Mouse (Mus musculus): ENCODE measurements at regions not wholly inside any gene's neighbourhood (a gene's known extent, or its start where the extent isn't known, plus 50 kb on each side); places are given as distances from the start of the nearest gene placed in this dataset.
A peak's percentile ranks its signal among the peaks of the same experiment; 100 is the strongest.

GRCm38 (mm10) chrX:99624515-99625179, 153.6 kb upstream of the Pja1 start:
- no peak overlapping the region for H3K4me3 ChIP-seq (replicated peaks)
- H3K27ac ChIP-seq (replicated peaks) = no peak overlapping the region
- H3K4me2 ChIP-seq = no peak overlapping the region
- no peaks in the 10 kb centered on the region for H3K9me3 ChIP-seq (replicated peaks)
- ATAC-seq (ENCODE audit: low FRiP score) = no peak
- H3K36me3 ChIP-seq = no peaks in the 10 kb centered on the region
- no peak overlapping the region for H3K9ac ChIP-seq (replicated peaks)
- H3K4me1 ChIP-seq = no peaks in the 10 kb centered on the region
- 76% methylated on average over 5 of the region's 5 CpGs for WGBS
- H3K27me3 ChIP-seq (replicated peaks) = peaks cover 22% of the 10 kb centered on the region

- H3K9me3 ChIP-seq (replicated peaks) = no peaks in the 10 kb centered on the region
- no peak for ATAC-seq (ENCODE audit: low FRiP score)
- 63% methylated on average over 9 of the region's 9 CpGs for WGBS
- H3K4me1 ChIP-seq = no peaks in the 10 kb centered on the region
- no peak overlapping the region for H3K4me3 ChIP-seq (replicated peaks)
- peaks cover 28% of the 10 kb centered on the region for H3K27me3 ChIP-seq (replicated peaks)
- no peaks in the 10 kb centered on the region for H3K36me3 ChIP-seq
- no peak overlapping the region for H3K4me2 ChIP-seq
- no peak overlapping the region for H3K9ac ChIP-seq (replicated peaks)
- H3K27ac ChIP-seq (replicated peaks) = no peak overlapping the region
Measured at GRCm38 (mm10) chrX:99612130-99612759, 141.2 kb upstream of the Pja1 start.

- H3K36me3 ChIP-seq = no peaks in the 10 kb centered on the region
- no peaks in the 10 kb centered on the region for H3K4me1 ChIP-seq
- H3K4me2 ChIP-seq = no peak overlapping the region
- peaks cover 42% of the 10 kb centered on the region for H3K27me3 ChIP-seq (replicated peaks)
- H3K9ac ChIP-seq (replicated peaks) = no peak overlapping the region
- H3K4me3 ChIP-seq (replicated peaks) = no peak overlapping the region
- 69% methylated on average over 5 of the region's 5 CpGs for WGBS
- no peak for ATAC-seq (ENCODE audit: low FRiP score)
- H3K9me3 ChIP-seq (replicated peaks) = no peaks in the 10 kb centered on the region
- no peak overlapping the region for H3K27ac ChIP-seq (replicated peaks)
Measured at GRCm38 (mm10) chrX:99610096-99610495, 139.0 kb upstream of the Pja1 start.

GRCm38 (mm10) chrX:99609591-99609990, 138.5 kb upstream of the Pja1 start:
- no peak for ATAC-seq (ENCODE audit: low FRiP score)
- Histone ChIP-seq H3K27ac (replicated peaks) (no peak overlapping the region), H3K36me3 (no peaks in the 10 kb centered on the region), H3K9me3 (replicated peaks) (no peaks in the 10 kb centered on the region), H3K4me3 (replicated peaks) (no peak overlapping the region), H3K27me3 (replicated peaks) (peaks cover 39% of the 10 kb centered on the region), H3K9ac (replicated peaks) (no peak overlapping the region), H3K4me1 (no peaks in the 10 kb centered on the region), H3K4me2 (no peak overlapping the region)
- WGBS = 83% methylated on average over 2 of the region's 2 CpGs

- Histone ChIP-seq H3K9ac (replicated peaks) (no peak overlapping the region), H3K27ac (replicated peaks) (no peak overlapping the region), H3K4me2 (no peak overlapping the region), H3K27me3 (replicated peaks) (peaks cover 47% of the 10 kb centered on the region), H3K9me3 (replicated peaks) (no peaks in the 10 kb centered on the region), H3K4me1 (no peaks in the 10 kb centered on the region), H3K4me3 (replicated peaks) (no peak overlapping the region), H3K36me3 (no peaks in the 10 kb centered on the region)
- WGBS = 17% methylated on average over 2 of the region's 2 CpGs
- ATAC-seq (ENCODE audit: low FRiP score) = 0 out of 2 replicates have a peak, but pooled peaks have one; percentile 37
Measured at GRCm38 (mm10) chrX:99608284-99608692, 137.2 kb upstream of the Pja1 start.

GRCm38 (mm10) chrX:99605084-99605824, 134.2 kb upstream of the Pja1 start:
- H3K4me1 ChIP-seq = no peaks in the 10 kb centered on the region
- H3K27me3 ChIP-seq (replicated peaks) = peaks cover 47% of the 10 kb centered on the region
- no peaks in the 10 kb centered on the region for H3K9me3 ChIP-seq (replicated peaks)
- no peak overlapping the region for H3K4me3 ChIP-seq (replicated peaks)
- no peak overlapping the region for H3K27ac ChIP-seq (replicated peaks)
- H3K36me3 ChIP-seq = no peaks in the 10 kb centered on the region
- 46% methylated on average over 10 of the region's 10 CpGs for WGBS
- no peak overlapping the region for H3K9ac ChIP-seq (replicated peaks)
- no peak overlapping the region for H3K4me2 ChIP-seq
- peak; percentile 55 for ATAC-seq (ENCODE audit: low FRiP score)

GRCm38 (mm10) chrX:99603714-99604113, 132.6 kb upstream of the Pja1 start:
- H3K27me3 ChIP-seq (replicated peaks) = peaks cover 39% of the 10 kb centered on the region
- H3K4me2 ChIP-seq = no peak overlapping the region
- no peak overlapping the region for H3K27ac ChIP-seq (replicated peaks)
- H3K4me1 ChIP-seq = no peaks in the 10 kb centered on the region
- H3K9ac ChIP-seq (replicated peaks) = no peak overlapping the region
- H3K9me3 ChIP-seq (replicated peaks) = no peaks in the 10 kb centered on the region
- ATAC-seq (ENCODE audit: low FRiP score) = no peak
- H3K4me3 ChIP-seq (replicated peaks) = no peak overlapping the region
- WGBS = 86% methylated on average over 6 of the region's 6 CpGs
- H3K36me3 ChIP-seq = no peaks in the 10 kb centered on the region

- WGBS = 81% methylated on average over 12 of the region's 12 CpGs
- H3K4me1 ChIP-seq = no peaks in the 10 kb centered on the region
- no peak for ATAC-seq (ENCODE audit: low FRiP score)
- H3K9me3 ChIP-seq (replicated peaks) = no peaks in the 10 kb centered on the region
- no peak overlapping the region for H3K4me2 ChIP-seq
- H3K27me3 ChIP-seq (replicated peaks) = peaks cover 41% of the 10 kb centered on the region
- H3K9ac ChIP-seq (replicated peaks) = no peak overlapping the region
- no peaks in the 10 kb centered on the region for H3K36me3 ChIP-seq
- no peak overlapping the region for H3K4me3 ChIP-seq (replicated peaks)
- H3K27ac ChIP-seq (replicated peaks) = no peak overlapping the region
Measured at GRCm38 (mm10) chrX:99602268-99602885, 131.3 kb upstream of the Pja1 start.

- Histone ChIP-seq H3K9ac (replicated peaks) (no peak overlapping the region), H3K4me2 (no peak overlapping the region), H3K36me3 (no peaks in the 10 kb centered on the region), H3K9me3 (replicated peaks) (no peaks in the 10 kb centered on the region), H3K27me3 (replicated peaks) (peaks cover 34% of the 10 kb centered on the region), H3K4me3 (replicated peaks) (no peak overlapping the region), H3K4me1 (no peaks in the 10 kb centered on the region), H3K27ac (replicated peaks) (no peak overlapping the region)
- no peak for ATAC-seq (ENCODE audit: low FRiP score)
- WGBS = 88% methylated on average over 6 of the region's 6 CpGs
Measured at GRCm38 (mm10) chrX:99595493-99595892, 124.4 kb upstream of the Pja1 start.

- no peak for ATAC-seq (ENCODE audit: low FRiP score)
- peaks cover 30% of the 10 kb centered on the region for H3K27me3 ChIP-seq (replicated peaks)
- no peaks in the 10 kb centered on the region for H3K9me3 ChIP-seq (replicated peaks)
- H3K4me1 ChIP-seq = no peaks in the 10 kb centered on the region
- H3K36me3 ChIP-seq = no peaks in the 10 kb centered on the region
- no peak overlapping the region for H3K4me2 ChIP-seq
- H3K4me3 ChIP-seq (replicated peaks) = no peak overlapping the region
- no peak overlapping the region for H3K27ac ChIP-seq (replicated peaks)
- WGBS = 19% methylated on average over 22 of the region's 28 CpGs
- no peak overlapping the region for H3K9ac ChIP-seq (replicated peaks)
Measured at GRCm38 (mm10) chrX:99593872-99594487, 122.9 kb upstream of the Pja1 start.

- Histone ChIP-seq H3K9me3 (replicated peaks) (no peaks in the 10 kb centered on the region), H3K4me3 (replicated peaks) (no peak overlapping the region), H3K9ac (replicated peaks) (no peak overlapping the region), H3K4me1 (no peaks in the 10 kb centered on the region), H3K36me3 (no peaks in the 10 kb centered on the region), H3K4me2 (no peak overlapping the region), H3K27me3 (replicated peaks) (peaks cover 30% of the 10 kb centered on the region), H3K27ac (replicated peaks) (no peak overlapping the region)
- 53% methylated on average over 11 of the region's 11 CpGs for WGBS
- no peak for ATAC-seq (ENCODE audit: low FRiP score)
Measured at GRCm38 (mm10) chrX:99592980-99593379, 121.9 kb upstream of the Pja1 start.

Data from neural tube, embryonic 15.5 days (tissue).